Mouse (Mus musculus) heart, embryonic 14.5 days (tissue): ENCODE data around the gene Ece2. TPM values are rescaled to one million over a fixed set of nuclear protein-coding genes. Genes with fewer than 3 reads are reported as not detected.
A peak's percentile ranks its signal among the peaks of the same experiment; 100 is the strongest.

Experiments used
- ATAC-seq: fragments of 200-750 bp; cut with Nextera tagmentation; 2 replicates; pipeline ENCODE4 v1.8.0; 2017; ENCODE audit warnings: low read depth, moderate TSS enrichment; ENCODE audit not compliant: insufficient number of reproducible peaks, insufficient read depth, low FRiP score
- H3K27ac ChIP-seq, 2 experiments: fragments of 200-500 bp in 1 of 2; fragments of 300-500 bp in 1 of 2; sonication (generic) in 1 of 2; replicated peaks in 1 of 2; 2 replicates each; pipeline ENCODE4 v1.5.1; 2012 to 2014; ENCODE audit warnings: low read depth in 2 of 2, low read length in 2 of 2, control low read depth in 1 of 2, mild to moderate bottlenecking in 1 of 2, mixed read lengths in 1 of 2; ENCODE audit not compliant: control insufficient read depth in 1 of 2, insufficient read depth in 1 of 2
- H3K27me3 ChIP-seq: fragments of 300-500 bp; sonication (generic); 2 replicates; pipeline ENCODE4 v1.6.1; 2014; ENCODE audit warnings: mild to moderate bottlenecking, low read length, control low read depth; ENCODE audit not compliant: control insufficient read depth, insufficient read depth
- H3K36me3 ChIP-seq: fragments of 300-500 bp; sonication (generic); 2 replicates; pipeline ENCODE4 v1.6.1; 2014; ENCODE audit warnings: mild to moderate bottlenecking, control low read depth, low read length, mixed read lengths; ENCODE audit not compliant: control insufficient read depth, insufficient read depth
- H3K4me1 ChIP-seq, 2 experiments: fragments of 200-500 bp in 1 of 2; fragments of 300-500 bp in 1 of 2; sonication (generic) in 1 of 2; 2 replicates each; pipeline ENCODE4 v1.6.1; 2012 to 2014; ENCODE audit warnings: low read length in 2 of 2, control low read depth in 1 of 2, mixed read lengths in 1 of 2; ENCODE audit not compliant: control insufficient read depth in 2 of 2, insufficient read depth in 2 of 2
- H3K4me2 ChIP-seq: fragments of 300-500 bp; sonication (generic); 2 replicates; pipeline ENCODE4 v1.6.1; 2014; ENCODE audit warnings: mild to moderate bottlenecking, low read length
- H3K4me3 ChIP-seq, 2 experiments: fragments of 200-500 bp in 1 of 2; fragments of 300-500 bp in 1 of 2; sonication (generic) in 1 of 2; 2 replicates each; pipeline ENCODE4 v1.5.1; 2012 to 2014; ENCODE audit warnings: low read length in 2 of 2, mild to moderate bottlenecking in 2 of 2, control low read depth in 1 of 2, low read depth in 1 of 2, moderate library complexity in 1 of 2; ENCODE audit not compliant: control insufficient read depth in 1 of 2, insufficient read depth in 1 of 2
- H3K9ac ChIP-seq: fragments of 300-500 bp; sonication (generic); 2 replicates; pipeline ENCODE4 v1.6.1; 2014; ENCODE audit warnings: mild to moderate bottlenecking, low read length
- H3K9me3 ChIP-seq: fragments of 300-500 bp; sonication (generic); 2 replicates; pipeline ENCODE4 v1.6.1; 2016; ENCODE audit warnings: low read length, control low read depth; ENCODE audit not compliant: control insufficient read depth
- WGBS: fragments of 180-500 bp; shearing (Covaris S2); extraction: QIAGEN DNeasy Blood & Tissue Kit; methylation state at CpG from one replicate; pipeline ENCODE4 v1.1.7; 2014; 5-methylcytosine and 5-hydroxymethylcytosine counted together
- polyA plus RNA-seq: library from polyadenylated mRNA; unstranded; fragments of >200 nt; fragmentation: Nextera tagmentation; extraction: Ambion mirVana; gene quantifications from 2 replicates; pipeline ENCODE4 v1.2.1, GENCODE M21; 2014

The Ece2 gene
- polyA plus RNA-seq, 1 experiment from 2014 or later, result 0.53 TPM

GRCm38 (mm10) chr16:20628871-20629391 is 697 bp upstream of the Ece2 start:
- no peak overlapping the region for H3K4me3 ChIP-seq

GRCm38 (mm10) chr16:20637410-20637809 is 7.8 kb downstream of the Ece2 start:
- no peaks in the 10 kb centered on the region for H3K36me3 ChIP-seq
- H3K4me2 ChIP-seq, result no peak overlapping the region
- no peak overlapping the region for H3K9ac ChIP-seq
- H3K4me1 ChIP-seq, result no peaks in the 10 kb centered on the region
- no peaks in the 10 kb centered on the region for H3K9me3 ChIP-seq
- no peak for ATAC-seq
- H3K27ac ChIP-seq, result no peak overlapping the region
- H3K27me3 ChIP-seq, result no peaks in the 10 kb centered on the region
- WGBS, result 70% methylated on average over 8 of the region's 8 CpGs
- no peak overlapping the region for H3K4me3 ChIP-seq

More at GRCm38 (mm10) chr16:20628871-20629391, 697 bp upstream of the Ece2 start:
- H3K36me3 ChIP-seq, result no peaks in the 10 kb centered on the region
- no peaks in the 10 kb centered on the region for H3K9me3 ChIP-seq
- H3K9ac ChIP-seq, result no peak overlapping the region
- H3K4me1 ChIP-seq, result peaks cover 0 to 7% of the 10 kb centered on the region in 2 experiments; a peak in 2 of 4 replicates
- ATAC-seq, result no peak
- H3K4me2 ChIP-seq, result no peak overlapping the region
- peaks cover 26% of the 10 kb centered on the region for H3K27me3 ChIP-seq
- 48% methylated on average over 11 of the region's 11 CpGs for WGBS
- H3K27ac ChIP-seq, result no peak overlapping the region

GRCm38 (mm10) chr16:20638367-20638766 is 8.7 kb downstream of the Ece2 start:
- Histone ChIP-seq H3K9me3 (no peaks in the 10 kb centered on the region), H3K4me2 (no peak overlapping the region), H3K4me3 (no peak overlapping the region), H3K36me3 (no peaks in the 10 kb centered on the region), H3K4me1 (no peaks in the 10 kb centered on the region), H3K9ac (no peak overlapping the region), H3K27ac (no peak overlapping the region), H3K27me3 (no peaks in the 10 kb centered on the region)
- WGBS, result 82% methylated on average over 8 of the region's 8 CpGs
- no peak for ATAC-seq

GRCm38 (mm10) chr16:20642161-20642560 is 12.5 kb downstream of the Ece2 start:
- Histone ChIP-seq H3K27me3 (no peaks in the 10 kb centered on the region; the same call in 1 of the 2 replicates), H3K4me3 (no peak overlapping the region), H3K4me2 (no peak overlapping the region), H3K36me3 (no peaks in the 10 kb centered on the region), H3K9me3 (no peaks in the 10 kb centered on the region), H3K27ac (no peak overlapping the region), H3K9ac (no peak overlapping the region), H3K4me1 (no peaks in the 10 kb centered on the region)
- under 1% methylated on average over 8 of the region's 8 CpGs for WGBS
- no peak for ATAC-seq

GRCm38 (mm10) chr16:20643911-20644310 is 14.3 kb downstream of the Ece2 start:
- H3K36me3 ChIP-seq, result no peaks in the 10 kb centered on the region
- H3K4me3 ChIP-seq, result no peak overlapping the region
- no peak overlapping the region for H3K27ac ChIP-seq
- no peak overlapping the region for H3K4me2 ChIP-seq
- no peak for ATAC-seq
- no peaks in the 10 kb centered on the region for H3K9me3 ChIP-seq
- no peaks in the 10 kb centered on the region for H3K4me1 ChIP-seq
- H3K9ac ChIP-seq, result no peak overlapping the region
- H3K27me3 ChIP-seq, result no peaks in the 10 kb centered on the region; the same call in 1 of the 2 replicates
- WGBS, result 71% methylated on average over 7 of the region's 7 CpGs

- Histone ChIP-seq H3K9ac (peak within 1 kb of the TSS; percentile 94), H3K4me1 (peaks cover 0 to 15% of the 10 kb centered on the region in 2 experiments; a peak in 3 of 4 replicates), H3K36me3 (peaks cover 30% of the 10 kb centered on the region), H3K27ac (peak within 1 kb of the TSS; percentile 68 to 86), H3K4me2 (peak within 1 kb of the TSS; percentile 88), H3K27me3 (no peaks in the 10 kb centered on the region), H3K9me3 (no peaks in the 10 kb centered on the region), H3K4me3 (peak within 1 kb of the TSS; percentile 81 to 96)
- ATAC-seq, result peak; percentile 93
- 2% methylated on average over 46 of the region's 46 CpGs for WGBS
Observed at GRCm38 (mm10) chr16:20651076-20651946, 21.7 kb downstream of the Ece2 start, which contains the start of gene Psmd2. Psmd2 (plus strand) TSS chr16:20651652.

GRCm38 (mm10) chr16:20651947-20652310 is 22.3 kb downstream of the Ece2 start:
- 9% methylated on average over 11 of the region's 12 CpGs for WGBS
- Histone ChIP-seq H3K9me3 (no peaks in the 10 kb centered on the region), H3K27me3 (no peaks in the 10 kb centered on the region), H3K4me1 (peaks cover 0 to 15% of the 10 kb centered on the region in 2 experiments; a peak in 3 of 4 replicates), H3K27ac (peak overlapping the region in 1 of 2 experiments; percentile 68; a peak in 2 of 4 replicates), H3K4me2 (peak overlapping the region; percentile 88), H3K4me3 (peak overlapping the region; percentile 81 to 96), H3K9ac (peak overlapping the region; percentile 94), H3K36me3 (peaks cover 37% of the 10 kb centered on the region)
- ATAC-seq, result no peak
